Mouse (Mus musculus): ENCODE data around the gene Prkar1b. TPM values are rescaled to one million over a fixed set of nuclear protein-coding genes. Genes with fewer than 3 reads are reported as not detected.

The Prkar1b gene
- polyA plus RNA-seq, 1 experiment from 2014 or later = 14.4 TPM

DNA sequence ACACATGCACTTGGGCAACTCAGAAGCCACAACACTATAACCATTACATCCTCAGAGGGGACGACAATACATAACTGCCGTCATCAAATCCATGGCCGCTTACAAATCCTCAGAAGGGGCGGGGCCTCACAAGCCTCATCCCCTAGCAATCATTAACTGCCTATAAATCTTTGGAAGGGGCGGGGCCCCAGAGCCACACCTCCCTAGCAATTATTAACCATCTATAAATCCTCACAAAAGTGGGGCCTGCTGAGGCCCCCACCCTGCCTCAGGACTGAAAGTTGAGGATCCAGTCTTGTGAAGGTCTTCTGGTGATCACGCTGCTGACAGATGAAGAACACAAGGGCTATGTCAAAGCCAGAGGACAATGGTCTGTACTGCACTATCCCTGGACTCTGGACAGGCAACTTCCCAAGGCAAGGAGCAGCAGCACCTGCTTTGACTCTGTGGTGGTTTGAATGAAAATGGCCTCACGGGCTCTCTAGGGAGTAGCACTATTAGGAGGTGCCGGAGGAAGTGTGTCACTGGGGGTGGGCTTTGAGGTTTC lies 10.8 kb downstream of the Prkar1b start:
- WGBS = 71% methylated on average over 8 of the region's 8 CpGs
- H3K9me3 ChIP-seq (ENCODE audit: low read length) = no peaks in the 10 kb centered on the region
- no peak overlapping the region for H3K4me3 ChIP-seq (ENCODE audit: low read depth, low read length)
- no peaks in the 10 kb centered on the region for H3K36me3 ChIP-seq (ENCODE audit: insufficient read depth, low read length)
- peak overlapping the region; percentile 20; the same call in 1 of the 2 replicates for H3K27ac ChIP-seq (ENCODE audit: low read length)
- TF ChIP-seq CTCF (IDR thresholded peaks at IDR 0.05) = no peak
- no peak for TF ChIP-seq EP300 (IDR thresholded peaks at IDR 0.05)
- H3K4me2 ChIP-seq (replicated peaks; ENCODE audit: low read depth, low read length) = no peak overlapping the region
- no peaks in the 10 kb centered on the region for H3K27me3 ChIP-seq (replicated peaks; ENCODE audit: insufficient read depth, low read length)
- peak; percentile 22; the same call in 1 of the 2 replicates for ATAC-seq
- no peaks in the 10 kb centered on the region for H3K4me1 ChIP-seq (ENCODE audit: insufficient read depth, low read depth, low read length)
- H3K9ac ChIP-seq (replicated peaks; ENCODE audit: low read depth) = no peak overlapping the region
- no peak for DNase-seq (ENCODE audit: low spot score)

DNA sequence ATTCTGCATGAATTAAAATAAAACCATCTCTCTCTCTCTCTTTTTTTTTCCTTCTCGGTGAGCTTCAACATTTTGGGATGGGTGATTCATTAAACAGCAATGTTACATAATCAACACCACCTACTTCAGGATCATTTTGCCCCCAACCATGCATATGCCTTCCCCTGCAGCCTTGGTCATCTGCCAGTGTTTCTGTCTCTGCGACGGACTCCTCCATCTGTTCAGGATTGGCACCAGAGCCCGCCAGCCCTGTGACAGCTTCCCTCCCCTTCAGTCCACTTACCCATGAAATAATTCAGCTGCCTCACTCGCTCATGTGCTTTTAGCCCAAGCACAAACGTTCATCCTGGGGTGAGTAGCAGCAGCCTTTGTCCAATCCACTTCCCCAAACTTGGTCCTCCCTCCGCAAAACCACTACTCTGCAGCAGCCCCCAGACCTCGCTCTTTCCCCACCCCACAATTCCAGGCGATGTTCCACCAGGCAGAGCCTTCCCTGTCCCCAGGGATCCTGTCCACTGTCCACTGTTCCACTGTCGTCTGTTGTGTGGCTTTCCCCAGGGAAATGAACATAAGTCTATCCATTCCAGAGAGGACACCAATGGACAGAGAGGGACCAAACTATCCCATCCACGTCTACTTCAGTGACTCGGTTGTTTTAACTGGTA lies 11.4 kb downstream of the Prkar1b start:
- no peaks in the 10 kb centered on the region for H3K36me3 ChIP-seq (ENCODE audit: insufficient read depth, low read length)
- H3K4me1 ChIP-seq (ENCODE audit: insufficient read depth, low read depth, low read length) = no peaks in the 10 kb centered on the region
- H3K4me2 ChIP-seq (replicated peaks; ENCODE audit: low read depth, low read length) = no peak overlapping the region
- H3K9me3 ChIP-seq (ENCODE audit: low read length) = no peaks in the 10 kb centered on the region
- no peak overlapping the region for H3K4me3 ChIP-seq (ENCODE audit: low read depth, low read length)
- H3K27me3 ChIP-seq (replicated peaks; ENCODE audit: insufficient read depth, low read length) = no peaks in the 10 kb centered on the region
- peak; percentile 72 for DNase-seq (ENCODE audit: low spot score)
- TF ChIP-seq CTCF (IDR thresholded peaks at IDR 0.05) (no peak), EP300 (IDR thresholded peaks at IDR 0.05) (no peak; the same call in 1 of the 2 replicates)
- 54% methylated on average over 12 of the region's 12 CpGs for WGBS
- no peak overlapping the region for H3K9ac ChIP-seq (replicated peaks; ENCODE audit: low read depth)
- H3K27ac ChIP-seq (ENCODE audit: low read length) = peak overlapping the region; percentile 20; the same call in 1 of the 2 replicates
- ATAC-seq = peak; percentile 68

DNA sequence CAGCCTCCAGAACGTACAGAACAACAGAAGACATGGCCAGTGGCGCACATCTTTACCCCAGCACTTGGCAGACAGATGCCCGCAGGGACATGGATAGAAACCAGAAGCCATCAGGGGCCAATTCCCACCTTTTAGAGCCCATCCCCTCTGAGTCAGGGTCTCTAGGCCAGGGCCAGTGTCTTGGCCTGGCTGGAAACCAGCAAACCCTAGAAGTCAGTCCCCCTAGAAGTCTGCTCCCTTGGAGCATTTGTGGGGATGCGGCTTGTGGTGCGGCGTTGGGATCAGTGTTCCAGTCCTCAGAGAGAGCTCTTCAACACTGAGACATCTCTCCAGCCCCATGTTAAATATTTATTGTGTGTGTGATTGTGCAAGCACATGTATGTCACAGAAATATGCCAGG lies 12.6 kb downstream of the Prkar1b start:
- no peak overlapping the region for H3K4me3 ChIP-seq (ENCODE audit: low read depth, low read length)
- no peak overlapping the region for H3K9ac ChIP-seq (replicated peaks; ENCODE audit: low read depth)
- ATAC-seq (no peak), DNase-seq (ENCODE audit: low spot score) (no peak)
- TF ChIP-seq EP300 (IDR thresholded peaks at IDR 0.05) = no peak
- no peak for TF ChIP-seq CTCF (IDR thresholded peaks at IDR 0.05)
- no peak overlapping the region for H3K4me2 ChIP-seq (replicated peaks; ENCODE audit: low read depth, low read length)
- 77% methylated on average over 6 of the region's 6 CpGs for WGBS
- H3K4me1 ChIP-seq (ENCODE audit: insufficient read depth, low read depth, low read length) = no peaks in the 10 kb centered on the region
- H3K27me3 ChIP-seq (replicated peaks; ENCODE audit: insufficient read depth, low read length) = no peaks in the 10 kb centered on the region
- H3K9me3 ChIP-seq (ENCODE audit: low read length) = no peaks in the 10 kb centered on the region
- no peak overlapping the region for H3K27ac ChIP-seq (ENCODE audit: low read length)
- H3K36me3 ChIP-seq (ENCODE audit: insufficient read depth, low read length) = no peaks in the 10 kb centered on the region

DNA sequence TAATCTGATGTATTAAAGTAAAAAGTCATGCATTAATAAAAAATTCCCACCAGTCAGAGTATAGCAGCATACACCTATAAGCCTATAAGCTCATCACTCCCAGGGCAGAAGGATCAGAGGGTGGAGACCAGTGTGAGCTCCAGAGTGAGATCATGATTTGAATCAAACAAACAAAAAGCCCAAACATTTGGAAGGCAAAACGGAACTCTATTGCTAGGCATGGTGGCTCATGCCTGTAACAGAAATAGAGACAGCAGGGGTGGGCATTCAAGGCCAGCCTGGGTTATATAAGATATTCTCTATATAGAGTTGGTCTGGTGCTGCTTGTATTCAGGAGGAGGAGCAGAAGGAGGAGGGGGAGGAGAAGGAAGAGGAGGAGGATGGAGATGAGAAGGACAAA lies 13.5 kb downstream of the Prkar1b start:
- Histone ChIP-seq H3K4me3 (ENCODE audit: low read depth, low read length) (no peak overlapping the region), H3K9me3 (ENCODE audit: low read length) (no peaks in the 10 kb centered on the region), H3K27me3 (replicated peaks; ENCODE audit: insufficient read depth, low read length) (no peaks in the 10 kb centered on the region), H3K27ac (ENCODE audit: low read length) (no peak overlapping the region), H3K4me2 (replicated peaks; ENCODE audit: low read depth, low read length) (no peak overlapping the region), H3K4me1 (ENCODE audit: insufficient read depth, low read depth, low read length) (no peaks in the 10 kb centered on the region), H3K36me3 (ENCODE audit: insufficient read depth, low read length) (no peaks in the 10 kb centered on the region), H3K9ac (replicated peaks; ENCODE audit: low read depth) (no peak overlapping the region)
- TF ChIP-seq CTCF (IDR thresholded peaks at IDR 0.05) (no peak), EP300 (IDR thresholded peaks at IDR 0.05) (no peak)
- WGBS = 45% methylated on average over 1 of the region's 1 CpGs
- no peak for ATAC-seq
- DNase-seq (ENCODE audit: low spot score) = no peak

DNA sequence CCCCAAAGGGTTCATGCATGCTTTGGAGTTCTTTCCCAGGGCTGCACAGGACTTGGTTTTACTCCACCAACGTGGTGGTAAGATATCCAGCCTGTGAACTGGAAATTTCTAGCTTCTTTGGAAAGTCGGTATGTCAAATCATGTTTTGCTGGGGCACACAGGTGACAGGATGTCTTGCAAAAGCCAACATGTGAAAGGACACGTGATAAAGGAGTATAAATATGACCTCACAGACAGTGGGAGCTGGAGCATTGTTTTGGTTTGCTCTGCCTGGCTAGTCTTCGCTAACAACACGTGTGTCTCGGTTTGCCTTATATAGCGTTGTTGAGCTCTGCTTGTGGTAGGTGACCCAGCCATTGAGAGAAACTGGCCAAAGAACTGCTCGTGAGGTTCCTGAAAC lies 15.3 kb downstream of the Prkar1b start:
- Histone ChIP-seq H3K9me3 (ENCODE audit: low read length) (no peaks in the 10 kb centered on the region), H3K4me3 (ENCODE audit: low read depth, low read length) (no peak overlapping the region), H3K27ac (ENCODE audit: low read length) (no peak overlapping the region), H3K4me2 (replicated peaks; ENCODE audit: low read depth, low read length) (no peak overlapping the region), H3K9ac (replicated peaks; ENCODE audit: low read depth) (no peak overlapping the region), H3K36me3 (ENCODE audit: insufficient read depth, low read length) (no peaks in the 10 kb centered on the region), H3K4me1 (ENCODE audit: insufficient read depth, low read depth, low read length) (no peaks in the 10 kb centered on the region), H3K27me3 (replicated peaks; ENCODE audit: insufficient read depth, low read length) (no peaks in the 10 kb centered on the region)
- no peak for TF ChIP-seq EP300 (IDR thresholded peaks at IDR 0.05)
- TF ChIP-seq CTCF (IDR thresholded peaks at IDR 0.05) = no peak
- WGBS = 72% methylated on average over 8 of the region's 8 CpGs
- no peak for ATAC-seq
- no peak for DNase-seq (ENCODE audit: low spot score)

DNA sequence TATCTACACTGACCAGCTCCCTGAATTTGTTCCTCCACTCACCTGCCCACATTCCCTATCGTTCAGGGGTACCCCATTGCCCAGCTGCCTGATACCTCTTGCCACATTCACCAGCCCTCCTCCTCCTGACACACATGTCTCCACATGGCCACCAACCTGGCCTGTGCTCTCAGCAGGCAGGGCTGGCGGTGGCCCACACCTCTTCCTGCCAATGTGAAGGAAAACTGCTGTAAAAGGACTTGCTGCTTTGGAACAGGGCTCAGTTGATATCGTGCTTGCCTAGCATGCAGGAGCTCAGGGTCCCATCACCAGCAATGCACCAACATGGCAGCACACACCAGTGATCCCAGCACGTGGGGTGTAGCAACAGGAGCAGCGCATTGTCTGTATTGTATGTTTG lies 19.4 kb downstream of the Prkar1b start:
- no peaks in the 10 kb centered on the region for H3K4me1 ChIP-seq (ENCODE audit: insufficient read depth, low read depth, low read length)
- H3K36me3 ChIP-seq (ENCODE audit: insufficient read depth, low read length) = no peaks in the 10 kb centered on the region
- no peaks in the 10 kb centered on the region for H3K27me3 ChIP-seq (replicated peaks; ENCODE audit: insufficient read depth, low read length)
- ATAC-seq (no peak), DNase-seq (ENCODE audit: low spot score) (no peak)
- no peak overlapping the region for H3K4me2 ChIP-seq (replicated peaks; ENCODE audit: low read depth, low read length)
- TF ChIP-seq CTCF (IDR thresholded peaks at IDR 0.05) (no peak), EP300 (IDR thresholded peaks at IDR 0.05) (no peak)
- no peak overlapping the region for H3K27ac ChIP-seq (ENCODE audit: low read length)
- H3K4me3 ChIP-seq (ENCODE audit: low read depth, low read length) = no peak overlapping the region
- H3K9ac ChIP-seq (replicated peaks; ENCODE audit: low read depth) = no peak overlapping the region
- no peaks in the 10 kb centered on the region for H3K9me3 ChIP-seq (ENCODE audit: low read length)
- 86% methylated on average over 5 of the region's 5 CpGs for WGBS

All from lung, postnatal 0 days (tissue).